Mouse (Mus musculus): ENCODE measurements around the gene Sez6l.

Gene Sez6l

GRCm38 (mm10) chr5:112501384-112501783 is 75.6 kb downstream of the Sez6l start:
- peak; percentile 66 for ATAC-seq (ENCODE audit: insufficient number of reproducible peaks, low FRiP score, low TSS enrichment)

- ATAC-seq (ENCODE audit: insufficient number of reproducible peaks, low FRiP score, low TSS enrichment) = no peak
Observed at GRCm38 (mm10) chr5:112499918-112500682, 76.9 kb downstream of the Sez6l start.

GRCm38 (mm10) chr5:112498921-112499917 is 77.8 kb downstream of the Sez6l start:
- ATAC-seq (ENCODE audit: insufficient number of reproducible peaks, low FRiP score, low TSS enrichment) = no peak

GRCm38 (mm10) chr5:112496753-112497369 is 80.1 kb downstream of the Sez6l start:
- ATAC-seq (ENCODE audit: insufficient number of reproducible peaks, low FRiP score, low TSS enrichment) = 0 out of 2 replicates have a peak, but pooled peaks have one; percentile 31

- no peak for ATAC-seq (ENCODE audit: insufficient number of reproducible peaks, low FRiP score, low TSS enrichment)
Observed at GRCm38 (mm10) chr5:112493492-112493891, 83.5 kb downstream of the Sez6l start.

GRCm38 (mm10) chr5:112491489-112491888 is 85.5 kb downstream of the Sez6l start:
- no peak for ATAC-seq (ENCODE audit: insufficient number of reproducible peaks, low FRiP score, low TSS enrichment)

GRCm38 (mm10) chr5:112488101-112488776 is 88.7 kb downstream of the Sez6l start:
- no peak for ATAC-seq (ENCODE audit: insufficient number of reproducible peaks, low FRiP score, low TSS enrichment)

GRCm38 (mm10) chr5:112487504-112487903 is 89.5 kb downstream of the Sez6l start:
- no peak for ATAC-seq (ENCODE audit: insufficient number of reproducible peaks, low FRiP score, low TSS enrichment)

- ATAC-seq (ENCODE audit: insufficient number of reproducible peaks, low FRiP score, low TSS enrichment) = no peak
Observed at GRCm38 (mm10) chr5:112486415-112486814, 90.6 kb downstream of the Sez6l start.

GRCm38 (mm10) chr5:112484924-112485715 is 91.9 kb downstream of the Sez6l start:
- ATAC-seq (ENCODE audit: insufficient number of reproducible peaks, low FRiP score, low TSS enrichment) = peak; percentile 81; the same call in 1 of the 2 replicates

- ATAC-seq (ENCODE audit: insufficient number of reproducible peaks, low FRiP score, low TSS enrichment) = no peak
Observed at GRCm38 (mm10) chr5:112483030-112483429, 94.0 kb downstream of the Sez6l start.

- no peak for ATAC-seq (ENCODE audit: insufficient number of reproducible peaks, low FRiP score, low TSS enrichment)
Observed at GRCm38 (mm10) chr5:112482551-112482950, 94.4 kb downstream of the Sez6l start.

- no peak for ATAC-seq (ENCODE audit: insufficient number of reproducible peaks, low FRiP score, low TSS enrichment)
Observed at GRCm38 (mm10) chr5:112481946-112482410, 95.0 kb downstream of the Sez6l start.

- ATAC-seq (ENCODE audit: insufficient number of reproducible peaks, low FRiP score, low TSS enrichment) = no peak
Observed at GRCm38 (mm10) chr5:112473453-112473852, 103.5 kb downstream of the Sez6l start.

- no peak for ATAC-seq (ENCODE audit: insufficient number of reproducible peaks, low FRiP score, low TSS enrichment)
Observed at GRCm38 (mm10) chr5:112470144-112470543, 106.8 kb downstream of the Sez6l start.

- ATAC-seq (ENCODE audit: insufficient number of reproducible peaks, low FRiP score, low TSS enrichment) = no peak
Observed at GRCm38 (mm10) chr5:112468986-112469581, 107.9 kb downstream of the Sez6l start.

- no peak for ATAC-seq (ENCODE audit: insufficient number of reproducible peaks, low FRiP score, low TSS enrichment)
Observed at GRCm38 (mm10) chr5:112466331-112466730, 110.7 kb downstream of the Sez6l start.

- ATAC-seq (ENCODE audit: insufficient number of reproducible peaks, low FRiP score, low TSS enrichment) = peak; percentile 64; the same call in 1 of the 2 replicates
Observed at GRCm38 (mm10) chr5:112459903-112460302, 117.1 kb downstream of the Sez6l start.

All from cerebellum, adult (tissue).